Mouse (Mus musculus) ES-Bruce4 (cell line): Measurements from ENCODE around the gene Cadps.

ENCODE experiments used
- CTCF ChIP-seq: IDR thresholded peaks from one replicate; pipeline ENCODE4 v1.8.1; 2011; ENCODE audit warnings: low read depth, low read length
- EP300 ChIP-seq: IDR thresholded peaks from 2 replicates; pipeline ENCODE4 v1.6.1; 2011; ENCODE audit warnings: low read depth, low read length; ENCODE audit not compliant: insufficient read depth
- POLR2A ChIP-seq: IDR thresholded peaks from one replicate; pipeline ENCODE4 v1.8.1; 2011; ENCODE audit warnings: low read length; ENCODE audit not compliant: insufficient read depth

DNA sequence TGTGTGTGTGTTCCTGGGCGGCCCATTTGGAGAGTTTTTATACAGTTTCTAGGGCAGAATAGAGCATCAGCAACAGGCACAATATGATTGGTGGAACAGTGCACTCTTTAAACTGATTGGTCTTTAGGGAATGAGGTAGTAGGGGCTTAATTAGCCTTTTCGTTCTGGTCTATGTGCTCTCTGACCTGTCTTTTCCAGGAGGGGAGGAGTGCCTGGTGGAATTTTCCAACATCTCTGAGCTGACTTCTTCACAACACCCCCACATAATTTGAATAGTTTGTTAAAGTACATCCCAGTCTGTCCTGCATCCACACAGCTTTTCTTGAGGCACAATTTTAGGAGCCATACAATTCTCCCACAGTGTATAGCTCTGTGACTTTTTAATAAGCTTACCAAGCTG lies 220.8 kb downstream of the Cadps start:
- TF ChIP-seq CTCF (no peak), EP300 (no peak), POLR2A (no peak)
